Mouse (Mus musculus): Measurements from ENCODE around the gene Rock2.

DNA sequence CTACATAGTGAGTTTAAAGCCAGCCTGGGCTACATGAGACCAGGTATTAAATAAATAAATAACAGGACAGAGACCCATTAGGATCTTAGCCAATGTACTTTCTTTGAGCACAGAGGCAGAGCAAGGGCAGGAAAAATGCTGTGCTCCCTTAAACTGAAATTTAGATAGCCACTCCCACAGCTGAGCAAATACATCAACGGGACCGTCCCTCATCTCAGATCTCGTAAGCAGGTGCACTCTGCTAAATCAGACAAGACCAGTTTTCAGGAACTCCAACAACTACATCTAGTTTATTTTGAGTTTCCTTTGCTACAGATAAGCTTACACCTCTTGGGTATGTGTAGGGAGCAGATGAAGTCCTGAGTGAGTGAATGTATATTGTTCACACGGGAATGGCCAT, 36.6 kb upstream of the Rock2 start:
- TF ChIP-seq CTCF (IDR thresholded peaks at IDR 0.05) = no peak
- no peak for TF ChIP-seq POLR2A (IDR thresholded peaks at IDR 0.05; ENCODE audit: insufficient read depth, low read depth, low read length)
- no peak for TF ChIP-seq EP300 (IDR thresholded peaks at IDR 0.05; ENCODE audit: insufficient read depth, low read depth, low read length)
